Mouse (Mus musculus) adipocyte (in vitro differentiated cells): ENCODE measurements around the gene Cks1b.
A peak's percentile ranks its signal among the peaks of the same experiment; 100 is the strongest.

Experiments used
- DNase-seq: peaks from one replicate; pipeline ENCODE4 v3.0.0-alpha.2; 2016; ENCODE audit warnings: low spot score

Gene Cks1b

DNA sequence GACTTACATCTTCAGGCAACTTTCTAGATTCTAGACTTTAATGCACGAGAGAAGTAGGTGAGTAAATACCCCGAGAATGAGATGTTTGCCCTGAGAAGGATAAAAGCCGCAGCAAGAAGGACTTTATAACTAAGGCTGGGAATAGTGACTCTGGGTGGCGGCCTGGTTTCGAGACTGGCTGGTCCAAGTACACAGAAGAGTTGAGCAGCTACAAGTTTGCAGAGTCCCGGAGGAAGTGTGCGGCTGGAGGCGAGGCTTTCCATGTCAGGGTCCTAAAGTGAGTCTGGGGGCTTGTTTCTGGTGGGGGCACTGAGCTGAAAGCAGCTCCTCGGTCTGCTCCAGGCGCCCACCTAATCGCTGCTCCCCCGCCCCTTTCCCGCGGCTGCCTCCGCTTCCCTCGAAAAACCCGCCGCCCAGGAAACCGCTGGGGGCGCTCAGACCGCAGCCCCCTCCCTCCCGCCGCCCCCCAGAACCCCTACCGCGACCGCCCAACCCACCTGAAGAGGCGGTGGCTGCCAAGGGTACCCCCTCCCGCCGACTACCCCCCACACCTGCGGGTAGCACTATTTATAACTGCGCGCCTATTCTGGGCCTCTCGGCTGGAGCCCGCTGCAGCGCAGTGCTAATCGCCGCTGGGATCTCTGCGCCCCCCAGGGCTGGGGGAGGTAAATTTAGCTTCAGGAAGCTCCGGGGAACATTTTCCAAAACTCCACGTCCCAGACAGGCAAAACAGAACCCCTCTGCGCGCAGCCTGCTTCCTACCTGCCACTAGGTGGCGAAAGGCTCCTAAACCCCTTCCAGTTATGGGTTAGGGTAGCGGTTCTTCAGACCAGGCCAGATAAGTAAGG, 22.2 kb downstream of the Cks1b start:
- peak; percentile 85 for DNase-seq

DNA sequence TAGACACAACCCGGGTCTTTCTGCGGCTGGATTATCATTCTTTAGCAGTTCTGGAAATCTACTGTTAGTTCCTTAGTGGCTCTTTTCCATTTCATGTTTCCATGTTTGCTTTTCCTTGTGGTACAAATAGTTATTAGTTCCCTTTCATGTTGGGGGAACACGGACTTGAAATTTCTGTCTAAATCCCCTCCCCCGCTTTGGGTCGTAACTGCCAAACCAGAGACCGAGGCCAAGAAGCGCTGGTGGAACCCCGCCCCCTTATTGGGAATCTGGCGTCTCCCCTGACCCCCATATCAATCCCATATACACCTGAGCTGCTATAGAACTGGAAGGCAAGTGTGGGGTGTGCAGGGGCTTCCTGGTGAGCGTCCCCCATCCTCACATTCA, 22.8 kb downstream of the Cks1b start:
- peak; percentile 61 for DNase-seq

DNA sequence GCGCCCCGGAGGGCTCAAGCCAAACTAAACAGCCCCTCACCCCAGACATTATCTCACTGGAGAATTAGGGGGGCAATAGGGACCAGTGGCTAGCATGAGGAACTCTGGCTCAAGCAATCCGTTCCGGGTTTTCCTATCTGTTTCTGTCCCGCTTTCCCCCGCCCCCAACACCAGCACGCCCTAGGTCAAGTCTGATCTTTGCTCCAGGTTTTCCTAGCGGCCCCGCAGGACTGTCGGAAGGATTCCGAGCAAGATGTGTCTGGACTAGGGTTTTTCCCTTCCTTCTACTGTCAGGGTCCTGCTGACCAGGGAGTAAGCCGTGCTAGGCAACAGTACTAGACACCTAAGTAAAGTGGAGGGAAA, 23.3 kb downstream of the Cks1b start:
- peak; percentile 95 for DNase-seq

DNA sequence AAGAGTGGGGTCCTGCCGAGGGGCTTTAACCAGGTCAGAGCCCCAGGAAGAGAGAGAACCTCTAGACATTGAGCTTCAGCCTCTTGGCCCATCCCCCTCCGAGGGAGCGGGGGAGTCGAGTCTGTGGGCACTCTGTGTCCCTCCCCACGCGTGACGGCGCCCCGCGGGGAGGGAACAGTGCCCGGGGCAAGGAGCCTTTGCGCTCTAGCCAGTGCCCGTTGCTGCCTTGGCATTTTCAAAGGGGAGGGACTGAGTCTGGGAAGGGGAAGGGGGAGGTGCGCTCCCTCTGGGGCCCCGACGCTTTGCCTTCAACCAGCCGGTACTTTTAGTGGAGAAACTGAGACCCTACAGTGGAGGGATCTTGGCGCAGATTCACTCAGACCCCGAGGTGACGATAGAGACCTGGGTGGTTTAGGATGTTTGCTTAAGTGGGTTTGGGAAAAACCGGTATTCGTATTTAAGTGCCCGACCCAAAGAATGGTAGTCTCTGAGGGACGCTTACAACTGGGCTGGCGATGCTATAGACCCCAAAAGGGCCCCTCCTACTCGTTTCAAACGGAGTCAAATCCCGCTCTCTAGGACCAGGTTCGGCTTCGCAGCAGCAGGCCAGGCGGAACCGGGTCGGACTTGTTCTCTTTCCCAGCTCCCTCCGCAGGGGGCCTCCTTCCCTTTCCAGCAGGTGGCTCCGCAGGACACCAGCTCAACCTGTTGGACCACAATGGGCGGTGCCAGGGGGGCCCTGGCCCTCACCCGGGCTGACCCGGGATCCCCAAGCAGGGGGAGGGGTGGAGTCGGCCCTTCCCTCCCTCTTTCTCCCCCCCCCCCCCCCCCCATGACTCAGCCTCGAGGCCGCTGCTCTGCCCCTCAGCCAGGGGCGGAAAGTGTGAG, 23.9 kb downstream of the Cks1b start, which contains the start of gene Zbtb7b:
Zbtb7b (minus strand) TSS at position 771 of the 888 bp plus-strand sequence.
- DNase-seq = peak; percentile 96

DNA sequence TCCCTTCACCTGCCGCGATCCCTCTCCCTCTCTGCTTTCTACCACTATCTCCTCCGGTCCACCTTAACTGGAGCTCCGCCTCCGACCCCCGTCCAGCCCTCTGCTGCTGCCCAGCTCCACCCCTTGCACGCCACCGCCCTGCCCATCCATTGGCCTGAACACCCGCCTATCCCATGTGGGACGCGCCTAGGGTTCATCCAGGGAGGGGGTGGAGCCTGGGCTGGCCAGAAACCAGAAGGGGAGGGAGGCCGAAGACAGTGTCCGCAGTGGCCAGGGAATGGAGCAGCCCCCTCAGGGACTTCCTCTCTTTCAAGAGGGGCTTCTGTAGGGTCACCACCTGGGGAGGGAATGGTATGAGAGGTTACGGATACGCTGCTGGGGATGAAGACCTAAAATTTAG, 24.6 kb downstream of the Cks1b start:
- peak; percentile 99 for DNase-seq

DNA sequence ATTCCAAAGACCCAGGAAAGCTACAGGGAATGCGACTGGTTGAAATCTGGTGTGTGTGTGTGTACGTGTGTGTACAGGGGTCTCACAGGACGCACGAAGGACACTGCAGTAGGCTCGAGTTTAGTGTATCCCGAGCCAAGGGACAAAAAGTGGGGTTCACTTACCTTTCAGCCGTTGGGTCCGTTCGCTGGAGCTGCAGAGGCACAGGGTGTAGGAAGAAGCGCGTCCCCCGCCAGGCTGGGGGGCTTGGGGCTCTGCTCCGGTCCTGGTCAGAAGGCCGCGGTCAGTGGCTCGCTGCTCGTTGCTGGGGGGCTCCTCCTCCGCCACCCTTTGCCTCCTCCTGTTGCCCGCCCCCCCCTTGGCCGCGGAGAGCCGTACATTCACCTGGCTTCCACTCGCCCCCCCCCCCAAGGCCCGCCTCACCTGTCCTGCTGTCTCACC, 25.3 kb downstream of the Cks1b start:
- peak; percentile 64 for DNase-seq

DNA sequence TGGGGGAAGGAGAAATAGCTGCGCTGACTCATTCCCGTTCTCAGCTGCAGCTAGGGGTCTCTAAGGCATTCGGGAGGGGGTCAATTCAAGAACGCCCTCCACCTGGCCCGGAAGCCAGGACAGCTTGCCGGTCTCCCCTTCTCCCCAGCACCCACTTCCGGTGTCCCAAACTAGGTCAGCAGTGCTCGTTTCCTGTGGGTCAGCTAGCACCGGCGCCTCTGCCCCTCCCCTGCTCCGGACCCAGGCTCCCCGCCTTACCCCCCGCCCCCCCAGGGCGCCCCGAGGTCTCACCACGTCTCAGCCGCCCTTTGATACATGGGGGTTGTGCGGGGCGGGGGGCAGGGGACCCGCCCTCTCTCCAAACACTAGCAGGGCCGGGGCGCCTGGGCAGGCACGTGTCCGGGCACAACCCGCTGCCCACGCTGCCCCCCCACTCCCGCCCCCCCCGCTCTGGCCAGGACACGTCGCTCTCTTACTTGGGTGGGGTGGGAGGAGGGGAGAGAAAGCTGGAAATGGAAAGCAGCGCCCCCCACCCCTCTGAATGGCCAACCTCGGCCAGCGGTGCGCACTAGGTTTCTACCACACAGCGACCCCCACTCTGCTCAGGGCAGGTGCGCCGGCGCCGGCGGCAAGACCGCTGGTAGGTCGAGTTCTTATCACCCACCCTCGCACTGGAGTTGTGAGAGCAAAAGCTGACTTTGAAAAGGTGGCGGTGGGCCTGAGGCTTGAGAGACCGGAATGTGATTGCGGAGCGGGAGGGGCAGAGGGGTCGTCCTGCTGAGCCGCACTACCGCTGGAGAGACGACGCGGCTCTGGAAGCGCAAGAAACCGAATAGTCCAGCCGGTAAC, 26.3 kb downstream of the Cks1b start:
- DNase-seq = peak; percentile 86

DNA sequence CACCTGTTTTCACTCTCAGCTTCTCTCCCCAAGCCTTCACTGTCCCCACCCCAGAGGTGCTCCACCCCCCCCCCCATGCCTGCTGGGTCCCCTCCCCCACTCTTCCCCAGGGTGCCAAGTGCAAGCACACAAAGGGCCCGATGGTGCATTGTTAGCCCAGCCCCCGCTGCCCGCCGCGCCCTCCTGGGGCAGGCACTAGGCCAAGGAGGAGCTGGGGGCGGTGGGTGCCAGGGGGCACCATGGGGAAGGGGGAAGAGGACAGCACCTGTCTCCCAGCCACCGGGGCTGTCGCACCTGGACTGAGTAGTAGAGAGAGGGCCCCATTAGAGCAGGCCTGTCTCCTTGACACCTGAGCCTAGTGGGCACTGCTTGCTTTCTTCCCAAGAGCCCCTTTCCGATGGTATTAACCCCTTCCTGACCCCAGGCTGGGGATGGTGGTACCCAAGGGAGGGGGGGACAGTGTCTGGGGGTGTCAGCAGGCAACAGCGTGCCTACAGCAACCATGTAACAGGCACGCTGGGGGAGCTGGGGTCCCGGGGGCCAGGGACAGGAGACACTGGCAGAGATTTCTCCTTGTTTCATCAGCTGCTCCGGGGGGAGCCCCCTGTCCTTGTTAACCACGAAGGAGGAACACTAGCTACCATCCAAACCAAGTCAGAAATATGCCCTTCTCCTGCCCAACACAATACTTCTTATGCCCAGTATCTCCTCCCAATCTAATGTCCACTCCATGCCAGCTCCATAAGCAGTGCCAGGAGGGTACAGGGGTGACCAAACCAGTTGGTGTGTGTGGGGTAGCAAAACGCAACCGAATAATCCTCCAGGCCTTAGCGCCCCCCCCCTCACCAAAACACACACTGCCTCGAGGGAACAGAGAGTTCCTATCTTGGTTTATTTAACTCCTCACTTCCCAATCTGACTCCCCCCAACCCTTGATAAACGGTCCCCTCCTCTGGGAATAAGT, 27.2 kb downstream of the Cks1b start:
- DNase-seq = peak; percentile 91

DNA sequence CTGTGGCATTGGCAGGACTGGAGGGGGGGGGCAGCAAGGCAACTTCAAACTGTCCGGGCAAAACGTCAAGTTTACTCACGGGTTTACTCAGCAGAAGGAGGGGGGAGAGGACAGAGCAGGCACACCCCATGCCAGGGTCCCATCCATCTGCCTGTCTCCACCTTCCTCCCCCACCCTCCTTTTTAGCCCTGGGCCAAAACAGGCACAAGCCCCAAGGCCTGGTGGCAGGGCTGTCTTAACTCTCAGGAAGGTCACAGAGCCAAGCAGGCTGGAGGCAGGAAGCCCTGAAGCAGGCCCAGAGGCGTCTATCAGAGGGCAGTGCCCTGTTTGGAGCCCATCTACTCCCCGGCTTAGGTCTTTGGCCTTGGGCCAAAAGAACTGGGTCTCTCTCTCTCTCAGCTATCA, 28.1 kb downstream of the Cks1b start:
- peak; percentile 85 for DNase-seq

DNA sequence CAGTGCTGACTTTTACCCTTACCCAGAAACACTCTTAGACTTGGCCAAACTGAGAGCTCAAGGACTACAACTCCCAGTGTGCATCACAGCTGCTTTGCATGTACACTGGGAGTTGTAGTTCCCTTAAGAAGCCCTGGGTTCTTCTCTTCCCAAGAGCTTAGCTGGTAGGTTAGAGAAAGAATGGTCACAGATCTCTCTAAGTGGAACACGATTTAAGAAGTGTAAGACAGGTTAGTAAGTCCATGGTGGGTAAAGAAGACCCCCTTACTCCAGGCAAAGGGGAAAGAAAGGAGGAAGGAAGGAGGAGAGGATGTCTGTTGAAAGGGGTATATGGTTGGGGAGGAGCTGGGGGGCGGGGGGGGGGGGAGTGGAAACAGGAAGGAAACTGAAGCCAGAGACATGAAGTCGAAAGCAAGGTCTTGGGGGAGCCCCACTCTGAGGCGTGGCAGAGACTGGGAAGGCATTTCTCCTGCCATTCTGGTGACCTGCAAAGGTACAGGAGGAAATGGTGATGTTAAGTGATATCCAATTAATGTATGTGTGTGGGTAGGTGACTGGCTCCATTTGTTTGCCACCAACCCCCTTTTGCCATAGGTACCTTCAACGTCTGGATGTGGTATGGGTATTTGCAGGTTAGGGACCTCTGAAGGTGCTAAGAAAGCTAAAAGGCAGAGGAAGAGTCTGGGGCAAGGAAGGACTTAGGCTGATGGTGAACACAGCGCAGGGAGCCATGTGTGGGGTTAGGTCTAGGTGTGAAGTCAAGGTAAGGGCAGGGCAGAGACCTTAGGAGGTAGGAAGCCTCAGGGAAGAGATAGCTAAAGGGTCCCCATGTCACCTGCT, 29.1 kb downstream of the Cks1b start:
- DNase-seq = peak; percentile 62

DNA sequence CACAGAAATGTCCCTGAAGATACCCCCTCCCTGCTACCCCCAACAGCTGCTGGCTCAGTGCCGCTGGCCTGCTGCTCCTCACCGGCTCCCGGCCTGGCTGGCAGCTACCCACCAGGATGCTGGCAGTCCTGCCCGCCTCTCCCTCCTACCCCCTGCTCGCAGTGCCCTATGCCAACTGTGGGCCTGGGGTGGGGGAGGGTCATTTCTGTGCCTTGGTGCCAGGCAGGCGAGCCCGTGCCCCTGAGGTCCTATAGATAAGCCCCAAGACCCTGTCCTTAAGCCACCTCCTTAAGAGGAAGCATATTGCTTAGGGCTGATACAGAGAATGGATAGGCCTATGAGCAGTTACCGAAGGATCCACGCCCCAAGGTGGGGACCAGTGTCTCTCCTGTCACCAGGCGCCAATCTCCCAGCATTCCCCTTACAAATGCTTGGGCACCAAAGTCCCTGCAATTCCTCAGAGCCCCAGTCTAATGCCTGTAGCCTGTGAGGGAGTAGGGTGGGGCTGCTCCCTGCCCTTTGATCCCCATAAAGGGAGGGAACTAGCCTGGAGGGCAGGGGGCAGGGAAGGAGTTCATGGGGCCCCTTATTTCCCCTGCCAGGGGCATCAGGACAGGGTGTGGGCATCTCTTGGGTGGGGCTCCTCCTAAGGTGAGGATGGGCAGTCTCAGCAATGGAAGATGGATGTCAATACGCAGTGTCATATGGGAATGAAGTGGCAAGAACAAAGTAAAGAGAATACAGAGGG, 29.9 kb downstream of the Cks1b start:
- DNase-seq = peak; percentile 64

DNA sequence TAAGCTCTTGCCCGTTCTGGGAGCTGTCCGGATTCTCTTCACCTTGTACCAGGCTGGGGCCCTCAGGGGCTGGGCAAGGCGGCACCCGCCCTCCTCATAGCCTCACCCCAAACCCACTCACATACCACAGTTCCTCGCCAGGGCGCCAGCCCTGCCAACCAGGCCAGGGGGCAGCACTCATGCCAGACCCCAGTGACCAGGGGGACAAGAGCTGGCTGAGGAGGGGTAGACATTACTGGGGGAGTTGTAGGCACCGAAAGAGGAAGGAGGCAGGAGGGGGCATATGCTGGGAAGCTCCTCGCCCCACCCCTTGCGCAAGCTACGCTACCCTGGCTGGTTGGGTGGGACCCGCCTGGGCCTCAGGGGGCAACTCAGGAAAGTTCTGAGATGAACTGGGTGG, 30.6 kb downstream of the Cks1b start:
- DNase-seq = no peak

DNA sequence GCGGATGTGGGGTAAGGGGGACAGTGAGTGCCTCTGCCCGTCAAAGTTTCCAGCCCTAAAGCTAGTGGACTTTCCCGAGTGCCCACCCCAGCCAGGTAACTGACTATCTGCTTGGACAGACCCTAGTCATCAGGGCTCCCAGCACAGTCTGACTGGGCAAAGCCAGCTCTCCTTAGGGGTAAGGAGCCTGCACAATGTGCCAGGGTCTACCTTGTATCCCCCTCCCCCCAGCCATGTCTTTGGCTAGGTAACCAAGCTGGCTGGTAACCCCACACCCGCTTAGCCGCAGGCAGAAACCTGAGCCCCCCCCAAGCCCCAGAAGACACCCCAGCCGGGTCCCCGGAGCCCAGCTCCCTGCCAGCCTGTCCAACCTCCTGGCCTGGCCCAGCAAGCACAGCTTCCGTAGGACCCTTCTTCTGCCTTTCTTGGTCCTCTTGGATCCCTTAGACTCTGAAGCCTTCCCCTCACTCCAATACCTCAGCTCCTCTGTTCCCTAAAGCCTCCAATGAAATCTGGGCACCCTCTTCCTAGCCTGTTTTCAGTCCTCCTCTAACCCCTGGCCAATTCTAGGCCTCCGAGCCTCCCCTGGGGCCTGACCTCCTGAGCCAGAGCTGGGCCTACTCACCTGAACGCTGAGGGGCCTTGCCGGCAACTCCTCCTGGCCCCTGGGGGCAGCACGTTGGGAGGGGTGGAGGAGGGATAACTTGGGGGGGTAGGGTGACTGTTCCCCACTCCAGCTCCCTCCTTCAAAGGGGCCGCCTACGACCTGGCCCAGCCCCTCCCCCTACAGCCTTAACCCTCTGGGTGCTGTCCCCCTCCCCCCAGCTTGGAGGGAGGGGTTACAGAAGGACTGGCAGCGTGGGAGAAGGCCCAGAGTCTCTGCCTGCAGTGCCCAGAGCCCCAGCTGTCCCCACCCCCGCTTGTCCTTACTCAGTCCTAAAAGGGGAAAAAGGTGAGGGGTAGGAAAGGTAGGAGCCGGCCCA, 31.5 kb downstream of the Cks1b start:
- DNase-seq = no peak

DNA sequence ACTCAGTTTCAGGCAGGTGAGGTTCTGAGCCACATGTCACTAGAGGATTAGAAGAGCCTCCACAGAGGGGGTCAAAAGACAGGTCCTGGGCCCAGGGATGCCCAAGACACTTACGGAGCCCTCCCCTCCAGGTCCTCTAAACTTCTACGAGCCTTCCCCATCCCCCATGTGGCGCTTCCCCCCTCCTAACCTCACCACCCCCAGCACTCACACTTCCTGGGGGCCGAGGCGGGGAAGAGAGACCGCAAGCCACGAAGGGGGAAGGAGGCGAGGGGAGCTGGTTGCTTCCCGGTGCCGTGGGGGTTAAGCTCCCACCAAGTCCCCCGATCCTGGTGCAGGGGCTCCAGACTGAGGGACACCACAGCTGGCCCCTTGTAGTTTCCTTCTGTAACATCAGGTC, 32.7 kb downstream of the Cks1b start:
- no peak for DNase-seq

DNA sequence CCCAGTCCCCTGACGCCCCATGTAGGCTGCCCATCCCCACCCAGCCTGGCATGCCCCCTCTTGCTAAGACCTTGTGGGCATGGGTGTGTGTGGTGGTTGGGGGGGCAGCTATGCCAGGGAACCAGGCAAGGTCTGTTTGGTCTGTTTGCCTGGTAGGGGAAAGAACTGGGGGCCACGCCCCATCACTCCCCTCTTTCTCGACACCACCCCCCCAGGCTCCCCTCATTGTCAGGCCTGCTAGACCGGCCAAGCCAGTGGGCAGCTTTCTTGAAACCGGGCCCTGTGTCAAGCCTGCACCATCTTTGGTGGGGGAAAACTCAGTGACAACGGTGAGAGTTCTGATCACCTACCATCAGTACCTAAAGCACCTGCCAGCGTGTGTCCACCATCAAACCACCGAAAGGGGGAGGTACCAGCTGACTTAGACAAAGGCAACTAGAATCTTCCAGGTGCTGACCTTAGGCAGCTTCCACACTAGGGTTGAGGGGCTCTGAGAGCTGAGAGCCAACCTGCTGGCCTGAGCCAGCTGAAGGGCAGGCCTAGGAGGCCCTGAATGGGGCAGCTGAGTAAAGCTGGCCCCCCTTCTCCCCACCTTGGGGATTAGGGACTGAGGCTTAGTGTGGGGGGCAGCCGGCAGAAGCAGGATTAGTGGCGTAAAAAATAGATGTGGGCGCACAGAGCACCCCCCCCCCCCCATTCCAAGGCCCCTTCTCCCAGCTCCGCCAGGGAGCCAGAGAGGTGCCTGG, 33.7 kb downstream of the Cks1b start:
- DNase-seq = no peak

DNA sequence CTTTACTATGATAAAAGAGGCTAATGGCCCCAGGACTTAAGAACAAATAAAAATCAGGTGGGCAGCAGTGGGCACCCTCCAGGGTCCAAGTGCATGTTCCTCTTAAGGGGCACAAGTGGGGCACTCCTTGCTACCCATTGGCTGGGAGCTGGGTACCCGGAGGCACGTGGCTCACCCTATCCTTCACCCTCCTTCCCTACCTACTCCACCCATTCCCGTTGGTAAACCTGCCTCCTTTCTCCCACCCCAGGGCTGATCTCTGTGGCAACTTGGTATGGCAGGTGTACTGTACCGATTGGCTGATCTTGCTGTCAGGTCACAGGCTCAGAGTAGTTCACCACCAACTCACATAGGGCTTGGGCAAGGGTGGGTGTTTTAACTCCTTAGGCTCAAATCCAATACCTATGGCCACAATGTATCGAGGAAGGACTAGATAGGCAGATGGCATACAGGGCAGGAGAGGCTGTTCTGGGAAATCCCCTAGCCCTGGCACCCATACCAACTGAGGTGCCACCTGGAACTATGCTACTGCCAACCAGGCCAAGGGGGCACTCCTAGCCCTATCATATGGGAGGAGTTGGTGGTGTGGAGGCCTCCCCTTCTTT, 34.4 kb downstream of the Cks1b start:
- no peak for DNase-seq

DNA sequence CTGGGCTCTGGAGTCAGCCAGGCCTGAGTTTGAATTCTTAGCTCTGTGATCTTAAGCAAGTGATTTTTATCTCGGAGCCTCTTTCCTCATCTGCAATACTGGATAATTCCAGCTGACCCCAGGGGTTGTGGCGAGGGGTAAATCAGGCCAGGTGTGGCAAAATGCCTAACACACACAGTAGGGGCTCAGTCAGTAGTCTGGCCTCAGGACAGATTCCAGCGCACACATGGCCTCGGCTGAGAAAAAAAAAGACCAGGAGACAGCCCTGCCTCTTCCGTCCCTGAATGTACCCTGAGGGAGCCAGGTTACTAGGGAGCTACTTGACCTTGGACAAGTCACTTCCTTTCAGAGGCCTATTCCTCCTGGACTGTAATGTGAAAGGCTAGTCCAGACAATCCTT, 35.2 kb downstream of the Cks1b start:
- DNase-seq = no peak
